Mouse (Mus musculus): ENCODE results near the gene Snx29.
"Not testable (repeated sequence)": the region's sequence is repeated elsewhere in the genome, so short reads cannot be mapped to it uniquely, and the experiment has no call there.

Gene Snx29

DNA sequence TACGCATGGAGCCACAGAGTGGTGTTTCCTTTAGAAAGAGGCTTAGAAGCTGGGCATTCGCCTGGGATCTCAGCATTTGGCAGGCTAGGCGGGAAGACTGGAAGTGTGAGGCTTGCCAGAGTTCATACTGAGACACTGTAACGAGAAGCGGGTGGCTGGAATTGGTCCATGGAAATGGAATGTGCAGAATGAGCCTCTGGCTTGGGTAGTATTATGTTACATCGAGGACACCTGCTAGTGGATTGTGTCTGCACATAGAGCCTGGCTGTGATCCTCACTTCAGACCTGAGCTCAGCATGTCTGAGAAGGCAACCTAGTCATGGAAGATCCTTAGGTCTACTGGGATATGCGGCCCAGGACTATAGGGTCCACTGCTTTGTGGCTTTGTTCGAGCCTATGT, 209.9 kb downstream of the Snx29 start:
- no peak for DNase-seq (ENCODE audit: low spot score in 2 of 2)

GRCm38 (mm10) chr16:11533441-11533840, 210.7 kb downstream of the Snx29 start:
- no peak for DNase-seq (ENCODE audit: low spot score in 2 of 2)

- DNase-seq (ENCODE audit: low spot score in 2 of 2), result no peak
Observed at GRCm38 (mm10) chr16:11537663-11538062, 215.0 kb downstream of the Snx29 start.

DNA sequence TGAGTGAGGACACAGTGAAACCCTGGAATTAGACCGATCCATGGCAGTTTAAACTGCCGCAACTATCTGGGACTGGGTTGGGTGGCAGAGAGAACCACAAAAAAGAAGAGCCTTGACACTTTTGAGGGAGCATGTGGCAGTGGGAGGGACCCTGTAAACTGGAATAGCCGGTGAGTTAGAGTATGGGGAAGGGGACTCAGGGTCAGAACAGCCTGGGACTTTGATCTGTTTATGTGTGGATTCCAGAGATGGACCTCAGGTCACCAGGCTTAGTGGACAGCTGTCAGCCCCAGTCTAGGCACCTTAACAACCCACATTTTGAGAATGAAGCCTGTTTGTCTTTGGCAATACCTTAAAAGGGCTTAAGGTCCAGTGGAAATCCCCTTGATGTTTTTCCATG, 215.5 kb downstream of the Snx29 start:
- no peak for DNase-seq (ENCODE audit: low spot score in 2 of 2)

- DNase-seq (ENCODE audit: low spot score in 2 of 2), result no peak
Observed at GRCm38 (mm10) chr16:11540961-11541360, 218.3 kb downstream of the Snx29 start.

DNA sequence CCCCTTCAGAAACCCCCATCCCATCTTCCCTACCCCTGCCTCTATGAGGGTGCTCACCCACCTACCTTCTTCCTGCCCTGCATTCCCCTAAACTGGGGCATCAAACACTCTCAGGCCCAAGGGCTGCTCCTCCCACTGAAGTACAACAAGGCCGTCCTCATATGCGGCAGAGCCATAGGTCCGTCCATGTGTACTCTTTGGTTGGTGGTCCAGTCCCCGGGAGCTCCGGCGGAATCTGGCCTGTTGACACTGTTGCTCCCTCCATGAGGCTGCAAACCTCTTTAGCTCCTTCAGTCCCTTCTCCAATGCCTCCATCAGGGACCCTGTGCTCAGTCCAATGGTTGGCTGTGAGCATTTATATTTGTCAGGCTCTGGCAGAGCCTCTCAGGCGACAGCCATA, 219.1 kb downstream of the Snx29 start:
- no peak for DNase-seq (ENCODE audit: low spot score in 2 of 2)

GRCm38 (mm10) chr16:11550043-11550725, 227.5 kb downstream of the Snx29 start:
- no peak for DNase-seq (ENCODE audit: low spot score in 2 of 2)

- no peak for DNase-seq (ENCODE audit: low spot score in 2 of 2)
Observed at GRCm38 (mm10) chr16:11561714-11562113, 239.0 kb downstream of the Snx29 start.

- DNase-seq (ENCODE audit: low spot score in 2 of 2), result no peak
Observed at GRCm38 (mm10) chr16:11563846-11564245, 241.1 kb downstream of the Snx29 start.

GRCm38 (mm10) chr16:11565126-11565525, 242.4 kb downstream of the Snx29 start:
- no peak for DNase-seq (ENCODE audit: low spot score in 2 of 2)

GRCm38 (mm10) chr16:11567594-11567993, 244.9 kb downstream of the Snx29 start:
- DNase-seq (ENCODE audit: low spot score in 2 of 2), result no peak

GRCm38 (mm10) chr16:11568095-11568494, 245.4 kb downstream of the Snx29 start:
- DNase-seq (ENCODE audit: low spot score in 2 of 2), result no peak

DNA sequence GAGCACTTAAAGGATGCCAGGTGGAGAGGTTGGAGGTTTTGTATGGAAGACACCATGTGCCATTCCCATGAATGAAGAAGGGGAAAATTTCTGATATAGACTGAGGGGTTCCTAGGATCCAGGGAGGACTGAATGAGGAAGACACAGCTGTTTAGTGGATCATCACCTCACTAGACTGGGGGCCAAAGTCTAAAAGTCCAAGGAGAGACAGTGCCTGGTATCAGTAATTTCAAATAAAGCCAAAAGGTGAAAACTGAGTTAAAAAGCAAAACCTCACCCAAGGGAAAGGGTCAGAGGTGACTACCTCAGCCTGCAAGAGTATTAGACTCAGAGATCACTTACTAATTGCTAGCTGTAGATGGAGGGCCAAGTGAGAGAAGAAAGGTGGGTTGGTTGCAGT, 245.9 kb downstream of the Snx29 start:
- DNase-seq (ENCODE audit: low spot score in 2 of 2), result no peak

DNA sequence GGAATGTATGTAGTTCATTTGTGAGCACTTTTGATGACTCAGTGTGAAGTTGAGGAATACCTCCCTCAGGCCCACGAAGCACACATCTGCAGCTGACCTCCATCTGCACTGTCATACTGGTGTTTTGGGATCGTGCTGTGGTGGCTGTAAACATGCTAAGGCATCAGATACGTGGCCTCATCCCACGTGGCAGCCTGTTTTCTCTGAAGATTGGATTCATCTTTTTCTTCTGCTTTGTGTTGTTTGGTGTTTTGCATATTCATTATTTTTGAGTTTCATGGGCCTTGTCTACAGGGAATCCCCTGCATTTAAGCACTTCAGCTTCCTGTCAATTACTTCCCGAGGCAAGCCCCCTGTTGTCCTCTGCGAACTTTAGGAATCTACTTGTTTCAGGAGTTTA, 246.4 kb downstream of the Snx29 start:
- no peak for DNase-seq (ENCODE audit: low spot score in 2 of 2)

- no peak for DNase-seq (ENCODE audit: low spot score in 2 of 2)
Observed at GRCm38 (mm10) chr16:11570072-11570471, 247.4 kb downstream of the Snx29 start.

GRCm38 (mm10) chr16:11574517-11574916, 251.8 kb downstream of the Snx29 start:
- no peak for DNase-seq (ENCODE audit: low spot score in 2 of 2)

- not testable (repeated sequence) for DNase-seq (ENCODE audit: low spot score in 2 of 2)
Observed at GRCm38 (mm10) chr16:11575733-11576132, 253.0 kb downstream of the Snx29 start.

GRCm38 (mm10) chr16:11577541-11578255, 255.0 kb downstream of the Snx29 start:
- no peak for DNase-seq (ENCODE audit: low spot score in 2 of 2)

DNA sequence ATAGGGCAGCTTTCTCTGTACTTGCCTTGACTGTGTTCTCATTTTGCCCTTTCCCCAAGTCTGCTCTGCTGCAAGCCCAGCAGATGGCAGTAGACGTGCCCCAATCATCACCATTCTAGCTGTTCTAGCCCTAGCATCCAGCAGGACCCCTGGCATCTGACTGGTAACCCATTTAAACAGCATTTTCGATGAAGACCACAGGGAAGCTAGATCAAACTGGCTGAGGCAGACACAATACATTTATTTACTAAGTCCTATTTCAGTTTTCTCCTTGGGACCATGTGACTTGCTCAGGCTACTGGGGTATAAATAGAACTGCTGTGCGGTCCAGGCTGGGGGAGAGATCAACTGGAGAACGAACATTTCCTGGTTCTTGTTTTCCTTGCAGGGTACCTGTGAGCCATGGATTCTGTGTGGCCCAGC, 257.0 kb downstream of the Snx29 start:
- peak in 1 of 2 experiments; percentile 9 for DNase-seq (ENCODE audit: low spot score in 2 of 2)

DNA sequence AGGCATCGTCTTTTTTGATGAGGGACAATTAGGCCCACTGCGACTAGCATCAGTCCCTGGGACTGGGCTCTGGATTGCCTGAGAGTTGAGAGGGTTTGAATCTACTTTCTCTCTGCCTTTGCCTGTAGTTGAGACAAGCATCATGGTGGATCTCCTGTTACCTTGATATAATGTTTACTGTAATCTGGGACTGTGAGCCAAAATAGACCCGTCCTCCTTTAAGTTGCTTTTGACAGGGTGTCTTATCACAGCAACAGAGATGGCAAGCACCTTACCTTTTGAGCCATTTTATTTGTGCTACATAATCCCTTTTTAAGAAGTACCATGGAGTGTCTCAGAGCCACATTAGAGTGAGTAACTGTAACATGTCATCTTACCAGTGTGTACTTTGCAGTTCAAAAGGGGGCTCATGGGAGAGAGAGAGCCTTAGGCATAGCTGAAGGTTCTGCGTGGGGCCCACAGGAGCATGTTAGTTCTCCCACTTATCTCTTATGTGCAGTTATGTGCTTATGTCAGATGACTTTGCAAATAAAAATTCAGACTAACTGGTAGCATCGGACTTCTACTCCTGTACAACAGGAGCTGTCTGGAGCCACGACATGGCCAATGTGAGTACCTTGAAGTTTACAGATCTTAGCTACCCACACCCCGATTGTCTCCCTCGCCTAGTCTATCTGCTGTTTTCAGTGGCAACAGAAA, 261.4 kb downstream of the Snx29 start:
- DNase-seq (ENCODE audit: low spot score in 2 of 2), result no peak

- DNase-seq (ENCODE audit: low spot score in 2 of 2), result no peak
Observed at GRCm38 (mm10) chr16:11588689-11589088, 266.0 kb downstream of the Snx29 start.

- DNase-seq (ENCODE audit: low spot score in 2 of 2), result no peak
Observed at GRCm38 (mm10) chr16:11589336-11589735, 266.6 kb downstream of the Snx29 start.

Data from spleen, postnatal 14 days (tissue).